ENCODE assay signal across 13 mouse cellular contexts in the genomic region with DNA sequence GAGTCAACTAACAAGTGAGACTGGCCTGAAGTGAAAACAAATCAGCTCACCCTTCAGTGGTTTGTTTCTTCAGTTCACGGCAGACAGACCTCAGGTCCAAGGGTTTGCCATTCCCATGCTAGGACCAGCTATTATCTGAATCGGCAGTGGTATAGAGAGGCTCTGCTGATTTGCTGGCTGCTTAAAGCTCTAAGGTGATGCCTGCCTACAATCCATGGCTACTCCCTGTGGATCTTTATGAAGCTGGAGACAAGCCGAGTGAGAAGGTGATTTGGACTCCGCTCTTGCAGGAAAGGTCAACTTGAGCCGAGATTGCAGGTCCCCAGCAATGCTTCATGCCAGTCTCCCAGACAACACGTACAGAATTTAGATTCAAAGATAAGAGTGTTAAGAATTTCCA. TPM values are rescaled to one million over a fixed set of nuclear protein-coding genes. Genes with fewer than 3 reads are reported as not detected.
DNase-seq lines count a peak whose midpoint lies in the region; ATAC-seq and TF ChIP-seq lines count a peak whose summit lies in the region.
"Had no signal": no experiment of that assay in that cellular context is flagged by ENCODE, and none has a peak within 500 bp of the region (broad histone marks: within the 10 kb centered on the region; RNA-seq: fewer than 3 reads in every experiment).

No protein-coding gene starts in this region.

- WGBS in heart, postnatal 0 days: 25% methylated on average over 6 of the region's 6 CpGs
- WGBS in intestine, embryonic 15.5 days: 44% methylated on average over 6 of the region's 6 CpGs

- no peak overlapping the region for H3K27ac ChIP-seq in heart, postnatal 0 days (ENCODE audit: low read depth)
- no peak overlapping the region for H3K27ac ChIP-seq in intestine, embryonic 15.5 days
- H3K27ac ChIP-seq: forebrain, embryonic 10.5 days; hindbrain, embryonic 14.5 days had no signal

- H3K4me2 ChIP-seq in heart, postnatal 0 days (ENCODE audit: low read depth, low read length): 0 out of 2 replicates have a peak overlapping the region, but pooled peaks have one; percentile 9
- H3K4me2 ChIP-seq in intestine, embryonic 15.5 days (replicated peaks): no peak overlapping the region
- H3K4me2 ChIP-seq: hindbrain, embryonic 14.5 days; lung, embryonic 14.5 days had no signal

- intact Hi-C loops in heart, postnatal 36 days (cut with DNase I): no loop called here

- no peaks in the 10 kb centered on the region for H3K9me3 ChIP-seq in heart, postnatal 0 days (replicated peaks; ENCODE audit: control insufficient read depth, low read length)
- H3K9me3 ChIP-seq in intestine, embryonic 15.5 days: no peaks in the 10 kb centered on the region
- H3K9me3 ChIP-seq: forebrain, embryonic 10.5 days had no signal

- TF ChIP-seq EP300 in heart, postnatal 0 days (IDR thresholded peaks at IDR 0.05; ENCODE audit: low read depth): no peak

- H3K27me3 ChIP-seq in heart, postnatal 0 days (ENCODE audit: control insufficient read depth, insufficient read depth, low read length): no peaks in the 10 kb centered on the region
- no peaks in the 10 kb centered on the region for H3K27me3 ChIP-seq in intestine, embryonic 15.5 days (replicated peaks)

- H3K4me3 ChIP-seq in heart, postnatal 0 days (ENCODE audit: low read depth, low read length): no peak overlapping the region
- no peak overlapping the region for H3K4me3 ChIP-seq in intestine, embryonic 15.5 days (replicated peaks)
- H3K4me3 ChIP-seq: forebrain, embryonic 10.5 days had no signal

- H3K9ac ChIP-seq in heart, postnatal 0 days (replicated peaks; ENCODE audit: low read depth, low read length): no peak overlapping the region
- no peak overlapping the region for H3K9ac ChIP-seq in intestine, embryonic 15.5 days
- H3K9ac ChIP-seq: hindbrain, embryonic 14.5 days; lung, embryonic 14.5 days had no signal

- DNase-seq in cerebellum, postnatal 14 days: no peak
- no peak for DNase-seq in heart, postnatal 0 days (ENCODE audit: low spot score)
- DNase-seq in heart, postnatal 36 days: no peak
- DNase-seq in kidney, postnatal 36 days: peak; percentile 31 to 37
- no peak for DNase-seq in Muller cell, postnatal 12 days (ENCODE audit: inconsistent ontology term)
- DNase-seq: gastrocnemius, postnatal 14 days; lung, embryonic 14.5 days; midbrain, embryonic 14.5 days; thymus, postnatal 25 days had no signal

- peak; percentile 54; the same call in 1 of the 2 replicates for ATAC-seq in cerebellum, adult (ENCODE audit: insufficient number of reproducible peaks, low FRiP score, low TSS enrichment)
- no peak for ATAC-seq in heart, postnatal 0 days (ENCODE audit: insufficient read depth, low read depth)
- peak; percentile 41 for ATAC-seq in intestine, embryonic 15.5 days

- H3K36me3 ChIP-seq in heart, postnatal 0 days (replicated peaks; ENCODE audit: control insufficient read depth, insufficient read depth, low read length): no peaks in the 10 kb centered on the region
- no peaks in the 10 kb centered on the region for H3K36me3 ChIP-seq in intestine, embryonic 15.5 days

- TF ChIP-seq CTCF in heart, postnatal 0 days (IDR thresholded peaks at IDR 0.05; ENCODE audit: low read depth): no peak

- H3K4me1 ChIP-seq in heart, postnatal 0 days (ENCODE audit: control insufficient read depth, insufficient read depth): peaks cover 6% of the 10 kb centered on the region; the same call in 1 of the 2 replicates
- H3K4me1 ChIP-seq in intestine, embryonic 15.5 days (replicated peaks): peaks cover 6% of the 10 kb centered on the region; the same call in 1 of the 2 replicates

RNA-seq across cellular contexts. Expression of gene Ndfip2, which starts 8.7 kb away (rescaled TPM):
- total RNA-seq in heart, postnatal 0 days (2014; rRNA removed; ENCODE audit: low replicate concordance): 66.0 and 67.7 TPM in 2 replicates
- polyA plus RNA-seq in heart, postnatal 0 days (2015; fragmentation: Nextera tagmentation; extraction: Ambion mirVana): 39.2 and 39.8 TPM in 2 replicates
- 10 to 100 TPM; 17.0 to 19.4 TPM for total RNA-seq in heart, postnatal 36 days (2021)
- 101 and 107 TPM in 2 replicates for polyA plus RNA-seq in intestine, embryonic 15.5 days (2015; fragmentation: Nextera tagmentation; extraction: Ambion mirVana)

Comparison
In these comparisons a context has a peak if more than half of its experiments do, and no peak if none do; other contexts are left out.
1. DNase-seq: peak in kidney, postnatal 36 days (2 of 2); none in cerebellum, postnatal 14 days (0 of 2), heart, postnatal 0 days (single experiment), heart, postnatal 36 days (0 of 2) and Muller cell, postnatal 12 days (single experiment).